Mouse (Mus musculus) CH12F3 (cell line): Measurements from ENCODE around the gene Msi1.

Experiments used
- in situ Hi-C: fragments of 300-500 bp; cut with MboI; formaldehyde crosslinking; loops from 2 replicates; pipeline ENCODE4 v1.14.3; 2020; ENCODE audit warnings: low sequenced_read_pairs

The Msi1 gene

GRCm38 (mm10) chr5:115433191-115433590 is 3.8 kb downstream of the Msi1 start:
- in situ Hi-C loops = no loop called here

- in situ Hi-C loops = no loop called here
These were observed 5.0 kb downstream of the Msi1 start for GRCm38 (mm10) chr5:115434280-115434852.

- in situ Hi-C loops = no loop called here
These were observed 5.7 kb downstream of the Msi1 start for GRCm38 (mm10) chr5:115434853-115435754.

GRCm38 (mm10) chr5:115435755-115436379 is 6.5 kb downstream of the Msi1 start:
- in situ Hi-C loops = no loop called here

GRCm38 (mm10) chr5:115436421-115437124 is 7.2 kb downstream of the Msi1 start:
- in situ Hi-C loops = no loop called here

GRCm38 (mm10) chr5:115437242-115437944 is 8.0 kb downstream of the Msi1 start:
- in situ Hi-C loops = no loop called here

GRCm38 (mm10) chr5:115437945-115438315 is 8.5 kb downstream of the Msi1 start:
- in situ Hi-C loops = no loop called here

GRCm38 (mm10) chr5:115438667-115439066 is 9.3 kb downstream of the Msi1 start:
- in situ Hi-C loops = no loop called here

- in situ Hi-C loops = loop anchor here (10.0 kb wide), 1 partner anchor 167 kb away; the partner anchor contains the start of genes Coq5 and Rnf10
These were observed 11.9 kb downstream of the Msi1 start for GRCm38 (mm10) chr5:115441205-115441849.

- in situ Hi-C loops = loop anchor here (10.0 kb wide), 1 partner anchor 168 kb away; the partner anchor contains the start of genes Coq5 and Rnf10
These were observed 13.3 kb downstream of the Msi1 start for GRCm38 (mm10) chr5:115442663-115443062.

GRCm38 (mm10) chr5:115444130-115444529 is 14.7 kb downstream of the Msi1 start:
- in situ Hi-C loops = loop anchor here (10.0 kb wide), 1 partner anchor 169 kb away; the partner anchor contains the start of genes Coq5 and Rnf10

- in situ Hi-C loops = loop anchor here (10.0 kb wide), 1 partner anchor 172 kb away; the partner anchor contains the start of genes Coq5 and Rnf10
These were observed 17.7 kb downstream of the Msi1 start for GRCm38 (mm10) chr5:115447108-115447507.

GRCm38 (mm10) chr5:115449247-115449646 is 19.8 kb downstream of the Msi1 start:
- in situ Hi-C loops = loop anchor here (10.0 kb wide), 1 partner anchor 174 kb away; the partner anchor contains the start of genes Coq5 and Rnf10

GRCm38 (mm10) chr5:115450410-115451317 is 21.3 kb downstream of the Msi1 start:
- in situ Hi-C loops = no loop called here

- in situ Hi-C loops = no loop called here
These were observed 25.2 kb downstream of the Msi1 start for GRCm38 (mm10) chr5:115454422-115455090.

GRCm38 (mm10) chr5:115455838-115456237 is 26.4 kb downstream of the Msi1 start:
- in situ Hi-C loops = no loop called here

- in situ Hi-C loops = no loop called here
These were observed 29.5 kb downstream of the Msi1 start for GRCm38 (mm10) chr5:115458918-115459317.
